Mouse (Mus musculus): Measurements from ENCODE around the gene Unc13d.
"Not testable (repeated sequence)": the region's sequence is repeated elsewhere in the genome, so short reads cannot be mapped to it uniquely, and the experiment has no call there.

GRCm38 (mm10) chr11:116121731-116122245 lies 44.0 kb upstream of the Unc13d start:
- TF ChIP-seq EP300 (IDR thresholded peaks at IDR 0.05; ENCODE audit: low read depth), result peak; percentile 29; the same call in 1 of the 2 replicates
- TF ChIP-seq CTCF (IDR thresholded peaks at IDR 0.05; ENCODE audit: low read depth), result not testable (repeated sequence)

All from liver, postnatal 0 days (tissue).